Mouse (Mus musculus): ENCODE data around the gene Camta1. TPM values are rescaled to one million over a fixed set of nuclear protein-coding genes. Genes with fewer than 3 reads are reported as not detected.

Gene Camta1
- polyA plus RNA-seq, 1 experiment from 2014 or later: 93.9 TPM

DNA sequence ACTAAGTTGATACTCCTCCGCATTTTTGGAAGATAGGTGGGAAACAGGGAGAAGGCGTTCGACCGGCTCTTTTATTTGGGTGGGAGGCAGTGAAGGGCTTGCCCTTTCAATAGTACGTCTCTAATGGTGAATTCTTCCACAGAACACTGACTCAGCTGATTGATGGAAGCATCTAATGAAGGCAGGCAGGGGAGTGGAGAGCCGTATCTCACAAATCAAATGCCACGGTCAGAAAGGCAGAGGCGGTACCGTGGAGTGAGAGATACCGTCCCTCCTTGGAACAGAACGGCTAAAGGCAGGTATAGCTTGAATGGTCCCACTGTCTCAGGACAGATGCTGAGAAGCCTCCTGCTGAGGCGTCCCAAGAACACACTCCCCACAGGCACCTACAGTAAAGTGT lies 714.1 kb downstream of the Camta1 start:
- Histone ChIP-seq H3K9me3 (ENCODE audit: control insufficient read depth, low read length) (no peaks in the 10 kb centered on the region), H3K36me3 (ENCODE audit: control insufficient read depth, insufficient read depth, low read length) (no peaks in the 10 kb centered on the region), H3K9ac (ENCODE audit: low read depth, low read length) (no peak overlapping the region), H3K27me3 (replicated peaks; ENCODE audit: control insufficient read depth, insufficient read depth, low read length) (no peaks in the 10 kb centered on the region), H3K4me3 (ENCODE audit: low read depth, low read length) (no peak overlapping the region), H3K27ac (ENCODE audit: low read depth, low read length) (no peak overlapping the region), H3K4me1 (replicated peaks; ENCODE audit: control insufficient read depth, insufficient read depth, low read length) (no peaks in the 10 kb centered on the region), H3K4me2 (no peak overlapping the region)
- WGBS: 63% methylated on average over 12 of the region's 12 CpGs
- ATAC-seq (replicated peaks; ENCODE audit: low FRiP score) (no peak), DNase-seq (ENCODE audit: low spot score) (no peak)

DNA sequence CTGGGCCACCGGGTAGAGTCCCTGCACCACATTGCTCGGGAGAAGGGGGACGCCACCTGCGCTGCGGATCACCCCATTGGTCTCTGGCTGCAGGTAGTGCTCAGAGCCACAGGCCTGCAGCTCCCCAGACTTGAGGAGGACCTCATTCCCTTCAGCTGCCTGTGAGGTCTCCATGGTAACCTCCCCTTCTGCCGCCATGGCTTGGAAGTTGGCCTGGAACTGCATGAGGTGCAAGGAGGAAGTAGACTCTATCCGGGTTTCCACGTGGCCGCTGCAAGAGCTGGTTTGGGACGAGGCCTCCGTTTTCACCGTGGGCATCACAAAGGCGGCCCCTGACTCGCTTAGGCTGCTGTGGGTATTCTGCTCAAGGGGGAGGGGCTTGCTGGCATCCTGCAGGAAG lies 717.6 kb downstream of the Camta1 start:
- H3K4me1 ChIP-seq (replicated peaks; ENCODE audit: control insufficient read depth, insufficient read depth, low read length): 0 out of 2 replicates have a peak, but pooled peaks cover 4% of the 10 kb centered on the region
- ATAC-seq (replicated peaks; ENCODE audit: low FRiP score): no peak
- no peaks in the 10 kb centered on the region for H3K36me3 ChIP-seq (ENCODE audit: control insufficient read depth, insufficient read depth, low read length)
- H3K9me3 ChIP-seq (ENCODE audit: control insufficient read depth, low read length): no peaks in the 10 kb centered on the region
- H3K4me2 ChIP-seq: no peak overlapping the region
- peaks cover 21% of the 10 kb centered on the region for H3K27me3 ChIP-seq (replicated peaks; ENCODE audit: control insufficient read depth, insufficient read depth, low read length)
- no peak overlapping the region for H3K27ac ChIP-seq (ENCODE audit: low read depth, low read length)
- no peak overlapping the region for H3K4me3 ChIP-seq (ENCODE audit: low read depth, low read length)
- H3K9ac ChIP-seq (ENCODE audit: low read depth, low read length): no peak overlapping the region
- 74% methylated on average over 14 of the region's 14 CpGs for WGBS
- DNase-seq (ENCODE audit: low spot score): no peak

DNA sequence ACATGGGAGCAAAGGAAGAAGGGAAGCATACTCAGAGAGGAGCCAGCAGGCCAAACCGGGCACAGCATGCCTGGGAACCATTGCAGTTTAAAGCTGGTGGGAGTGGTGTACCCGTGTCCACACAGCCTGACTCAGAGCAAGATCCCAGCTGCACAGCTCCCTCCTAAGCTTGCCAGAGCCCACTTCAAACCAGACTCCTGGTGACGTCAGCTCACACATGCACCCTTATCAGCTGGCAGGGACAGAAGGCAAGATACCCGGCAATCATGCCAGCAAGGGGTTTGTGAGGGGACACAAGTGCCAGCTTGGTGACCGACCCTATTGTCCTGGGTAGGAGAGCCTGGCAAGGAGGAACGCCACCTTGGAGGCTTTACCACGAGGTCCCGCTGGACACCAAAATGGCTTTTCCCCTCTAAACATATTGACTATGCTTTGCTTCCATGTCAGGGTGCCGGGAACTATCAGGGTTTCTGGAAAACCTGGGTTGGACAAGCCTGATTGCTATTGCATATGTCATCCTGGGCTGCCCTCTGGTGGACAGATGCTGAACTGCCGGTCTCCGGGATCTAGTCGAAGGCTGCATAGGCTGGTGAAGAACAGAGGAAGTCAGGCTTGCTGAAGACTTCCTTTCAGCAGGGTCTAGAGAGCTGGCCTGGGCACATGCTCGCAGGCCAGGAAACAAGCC lies 720.3 kb downstream of the Camta1 start:
- H3K4me1 ChIP-seq (replicated peaks; ENCODE audit: control insufficient read depth, insufficient read depth, low read length): 0 out of 2 replicates have a peak, but pooled peaks cover 4% of the 10 kb centered on the region
- no peaks in the 10 kb centered on the region for H3K9me3 ChIP-seq (ENCODE audit: control insufficient read depth, low read length)
- H3K9ac ChIP-seq (ENCODE audit: low read depth, low read length): no peak overlapping the region
- no peaks in the 10 kb centered on the region for H3K36me3 ChIP-seq (ENCODE audit: control insufficient read depth, insufficient read depth, low read length)
- H3K4me2 ChIP-seq: peak overlapping the region; percentile 29
- 14% methylated on average over 13 of the region's 13 CpGs for WGBS
- H3K27ac ChIP-seq (ENCODE audit: low read depth, low read length): no peak overlapping the region
- H3K27me3 ChIP-seq (replicated peaks; ENCODE audit: control insufficient read depth, insufficient read depth, low read length): peaks cover 24% of the 10 kb centered on the region
- no peak overlapping the region for H3K4me3 ChIP-seq (ENCODE audit: low read depth, low read length)
- peak; percentile 37; the same call in 1 of the 2 replicates for ATAC-seq (replicated peaks; ENCODE audit: low FRiP score)
- DNase-seq (ENCODE audit: low spot score): peak; percentile 86

DNA sequence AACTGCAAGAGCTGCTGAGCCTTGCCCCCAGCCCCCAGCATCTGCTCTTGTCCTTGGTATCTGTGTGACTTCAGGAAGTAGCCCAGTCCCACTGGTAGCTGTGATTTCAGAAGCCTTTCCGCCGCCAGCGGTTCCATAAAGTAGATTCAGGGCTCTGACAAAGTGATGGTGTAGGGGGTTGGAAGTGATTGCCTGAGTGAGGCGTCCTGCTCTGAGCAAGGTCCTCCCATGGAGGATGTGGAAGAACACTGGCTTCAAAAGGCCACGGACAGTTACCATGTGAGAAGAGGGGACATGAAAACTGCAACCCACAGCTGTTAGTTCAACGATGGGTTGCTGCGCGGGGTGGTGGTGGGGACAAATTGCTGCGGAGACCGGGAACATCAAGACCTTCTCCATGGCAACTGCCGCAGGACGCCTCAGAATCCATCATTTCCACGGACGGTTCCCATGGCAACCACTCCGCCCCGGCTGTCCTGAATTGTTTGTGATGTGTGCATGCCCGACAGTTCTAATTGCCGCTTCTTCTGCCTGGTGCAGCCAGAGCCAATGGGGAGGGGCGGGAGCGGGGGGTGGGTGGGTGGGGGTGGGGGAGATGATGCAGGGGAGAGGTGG lies 721.2 kb downstream of the Camta1 start:
- ATAC-seq (replicated peaks; ENCODE audit: low FRiP score) (no peak), DNase-seq (ENCODE audit: low spot score) (peak; percentile 48)
- Histone ChIP-seq H3K27me3 (replicated peaks; ENCODE audit: control insufficient read depth, insufficient read depth, low read length) (peaks cover 24% of the 10 kb centered on the region), H3K36me3 (ENCODE audit: control insufficient read depth, insufficient read depth, low read length) (no peaks in the 10 kb centered on the region), H3K4me2 (no peak overlapping the region), H3K4me1 (replicated peaks; ENCODE audit: control insufficient read depth, insufficient read depth, low read length) (0 out of 2 replicates have a peak, but pooled peaks cover 4% of the 10 kb centered on the region), H3K27ac (ENCODE audit: low read depth, low read length) (no peak overlapping the region), H3K9ac (ENCODE audit: low read depth, low read length) (no peak overlapping the region), H3K9me3 (ENCODE audit: control insufficient read depth, low read length) (no peaks in the 10 kb centered on the region), H3K4me3 (ENCODE audit: low read depth, low read length) (no peak overlapping the region)
- 19% methylated on average over 20 of the region's 20 CpGs for WGBS

DNA sequence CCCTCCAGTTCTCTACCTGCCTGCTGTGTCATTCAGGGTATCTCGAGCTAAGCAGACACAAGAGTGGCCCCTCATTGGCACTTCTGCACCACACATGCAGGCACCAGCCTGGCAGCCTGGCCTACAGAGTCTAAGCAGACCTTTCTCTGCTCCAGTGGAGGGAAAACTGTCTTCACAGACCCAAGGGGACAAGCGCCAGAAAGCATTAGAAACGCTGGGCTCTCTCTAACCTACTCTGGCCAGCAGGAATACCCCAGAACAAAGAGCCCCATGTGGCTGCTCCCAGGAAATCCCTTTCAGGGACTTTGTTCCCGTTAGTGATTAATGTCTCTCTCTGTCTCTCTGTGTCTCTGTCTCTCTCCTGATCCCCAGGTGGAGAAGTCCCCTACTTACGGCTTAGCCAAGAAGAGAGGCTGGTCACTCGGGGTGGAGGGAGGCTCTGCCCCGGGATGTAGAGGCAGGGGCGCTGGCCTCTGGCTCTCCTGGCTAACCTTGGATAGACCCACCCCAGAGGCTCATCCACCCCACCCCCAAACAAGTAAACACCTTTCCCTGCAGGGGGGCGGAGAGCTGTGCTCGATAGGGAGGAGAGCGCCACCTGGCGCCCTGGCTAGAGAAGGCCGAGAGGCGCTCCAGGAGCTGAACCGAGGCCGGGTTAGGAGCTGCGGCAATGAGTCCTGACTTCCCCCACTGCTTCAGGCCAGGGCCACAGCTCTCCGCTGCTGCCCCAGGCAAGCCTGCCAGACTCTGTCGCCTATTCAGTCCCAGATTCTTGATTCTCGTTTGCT lies 722.4 kb downstream of the Camta1 start:
- Histone ChIP-seq H3K27me3 (replicated peaks; ENCODE audit: control insufficient read depth, insufficient read depth, low read length) (peaks cover 24% of the 10 kb centered on the region), H3K36me3 (ENCODE audit: control insufficient read depth, insufficient read depth, low read length) (no peaks in the 10 kb centered on the region), H3K4me1 (replicated peaks; ENCODE audit: control insufficient read depth, insufficient read depth, low read length) (0 out of 2 replicates have a peak, but pooled peaks cover 4% of the 10 kb centered on the region), H3K27ac (ENCODE audit: low read depth, low read length) (no peak overlapping the region), H3K9me3 (ENCODE audit: control insufficient read depth, low read length) (no peaks in the 10 kb centered on the region), H3K9ac (ENCODE audit: low read depth, low read length) (no peak overlapping the region), H3K4me2 (peak overlapping the region; percentile 33), H3K4me3 (ENCODE audit: low read depth, low read length) (no peak overlapping the region)
- peak; percentile 69 for DNase-seq (ENCODE audit: low spot score)
- 6% methylated on average over 20 of the region's 20 CpGs for WGBS
- peak; percentile 34; the same call in 1 of the 2 replicates for ATAC-seq (replicated peaks; ENCODE audit: low FRiP score)

DNA sequence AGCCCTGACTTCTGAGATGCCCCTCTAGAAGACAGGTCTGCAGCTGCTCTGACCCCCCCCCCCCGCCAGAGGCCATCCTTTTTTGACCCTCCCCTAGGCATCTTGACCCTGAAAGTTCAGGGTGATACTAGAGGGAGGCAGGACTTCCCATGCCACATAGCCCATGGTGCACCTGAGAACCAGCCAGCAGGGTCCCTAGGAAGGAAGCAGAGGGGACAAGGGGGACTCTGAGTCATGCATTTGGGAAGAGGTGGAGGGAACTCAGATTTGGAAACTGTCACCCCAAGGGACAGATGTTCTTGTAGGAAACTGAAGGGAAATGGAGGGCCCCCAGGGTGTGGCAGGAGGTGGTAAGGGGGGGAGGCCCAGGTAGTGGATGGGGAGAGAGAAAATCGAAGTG lies 723.1 kb downstream of the Camta1 start:
- Histone ChIP-seq H3K9me3 (ENCODE audit: control insufficient read depth, low read length) (no peaks in the 10 kb centered on the region), H3K36me3 (ENCODE audit: control insufficient read depth, insufficient read depth, low read length) (no peaks in the 10 kb centered on the region), H3K4me3 (ENCODE audit: low read depth, low read length) (no peak overlapping the region), H3K4me2 (no peak overlapping the region), H3K9ac (ENCODE audit: low read depth, low read length) (no peak overlapping the region), H3K27ac (ENCODE audit: low read depth, low read length) (no peak overlapping the region), H3K4me1 (replicated peaks; ENCODE audit: control insufficient read depth, insufficient read depth, low read length) (0 out of 2 replicates have a peak, but pooled peaks cover 4% of the 10 kb centered on the region), H3K27me3 (replicated peaks; ENCODE audit: control insufficient read depth, insufficient read depth, low read length) (peaks cover 24% of the 10 kb centered on the region)
- ATAC-seq (replicated peaks; ENCODE audit: low FRiP score) (no peak), DNase-seq (ENCODE audit: low spot score) (no peak)
- WGBS: 32% methylated on average over 2 of the region's 2 CpGs

DNA sequence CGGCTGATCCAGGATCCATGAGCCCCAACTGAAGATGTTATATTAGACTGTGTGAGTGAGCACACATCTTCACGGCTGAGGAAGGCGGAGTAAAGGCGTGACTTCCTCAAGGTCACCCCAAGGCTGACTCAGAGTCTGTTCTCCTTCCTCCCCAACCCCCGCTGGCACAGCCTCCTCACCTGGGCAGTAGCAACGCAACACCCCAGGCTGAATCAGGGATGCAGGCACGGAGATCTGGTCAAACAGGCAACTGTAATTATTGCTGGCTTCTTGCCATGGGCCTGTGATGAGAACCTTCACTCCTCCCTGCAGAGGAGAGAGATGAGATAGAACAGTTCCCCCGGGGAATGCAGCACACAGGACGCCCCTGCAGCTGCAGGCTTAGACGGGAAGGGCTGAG lies 723.5 kb downstream of the Camta1 start:
- Histone ChIP-seq H3K36me3 (ENCODE audit: control insufficient read depth, insufficient read depth, low read length) (no peaks in the 10 kb centered on the region), H3K9ac (ENCODE audit: low read depth, low read length) (no peak overlapping the region), H3K4me2 (no peak overlapping the region), H3K9me3 (ENCODE audit: control insufficient read depth, low read length) (no peaks in the 10 kb centered on the region), H3K4me3 (ENCODE audit: low read depth, low read length) (no peak overlapping the region), H3K27ac (ENCODE audit: low read depth, low read length) (no peak overlapping the region), H3K27me3 (replicated peaks; ENCODE audit: control insufficient read depth, insufficient read depth, low read length) (peaks cover 24% of the 10 kb centered on the region), H3K4me1 (replicated peaks; ENCODE audit: control insufficient read depth, insufficient read depth, low read length) (0 out of 2 replicates have a peak, but pooled peaks cover 4% of the 10 kb centered on the region)
- ATAC-seq (replicated peaks; ENCODE audit: low FRiP score) (no peak), DNase-seq (ENCODE audit: low spot score) (no peak)
- 30% methylated on average over 10 of the region's 10 CpGs for WGBS

DNA sequence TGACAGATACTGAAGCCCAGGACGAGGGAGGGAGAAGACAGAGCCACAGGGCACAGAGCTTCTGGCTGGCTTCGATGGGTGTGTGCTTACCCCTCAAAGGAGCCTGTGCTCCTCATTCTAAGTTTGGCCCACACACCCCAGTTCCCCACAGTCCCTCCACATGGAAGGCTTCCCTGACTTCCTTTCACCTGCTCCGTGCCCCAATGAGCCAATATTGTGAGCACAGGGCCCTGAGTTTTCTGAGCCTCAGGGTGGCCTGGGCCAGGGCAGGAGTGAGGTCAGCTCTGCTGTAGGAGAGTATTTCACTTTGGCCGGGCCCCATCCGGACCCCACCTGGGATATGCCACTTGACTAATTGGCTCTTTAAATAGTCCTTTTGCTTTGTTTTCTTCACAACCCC lies 724.0 kb downstream of the Camta1 start:
- Histone ChIP-seq H3K4me1 (replicated peaks; ENCODE audit: control insufficient read depth, insufficient read depth, low read length) (0 out of 2 replicates have a peak, but pooled peaks cover 4% of the 10 kb centered on the region), H3K4me3 (ENCODE audit: low read depth, low read length) (no peak overlapping the region), H3K9ac (ENCODE audit: low read depth, low read length) (no peak overlapping the region), H3K36me3 (ENCODE audit: control insufficient read depth, insufficient read depth, low read length) (no peaks in the 10 kb centered on the region), H3K4me2 (no peak overlapping the region), H3K9me3 (ENCODE audit: control insufficient read depth, low read length) (no peaks in the 10 kb centered on the region), H3K27me3 (replicated peaks; ENCODE audit: control insufficient read depth, insufficient read depth, low read length) (peaks cover 24% of the 10 kb centered on the region), H3K27ac (ENCODE audit: low read depth, low read length) (no peak overlapping the region)
- WGBS: 55% methylated on average over 5 of the region's 5 CpGs
- ATAC-seq (replicated peaks; ENCODE audit: low FRiP score) (no peak), DNase-seq (ENCODE audit: low spot score) (no peak)
